Mouse (Mus musculus): Measurements from ENCODE around the gene Pla2g2c. TPM values are rescaled to one million over a fixed set of nuclear protein-coding genes. Genes with fewer than 3 reads are reported as not detected.

The Pla2g2c gene
- polyA plus RNA-seq, 1 experiment from 2014 or later = not detected

- 70% methylated on average over 8 of the region's 8 CpGs for WGBS
- H3K4me2 ChIP-seq (ENCODE audit: low read depth, low read length) = no peak overlapping the region
- no peak overlapping the region for H3K9ac ChIP-seq (ENCODE audit: low read length)
- 0 out of 2 replicates have a peak, but pooled peaks cover 2% of the 10 kb centered on the region for H3K9me3 ChIP-seq (replicated peaks; ENCODE audit: control insufficient read depth, low read length)
- H3K36me3 ChIP-seq (ENCODE audit: control insufficient read depth, insufficient read depth) = no peaks in the 10 kb centered on the region
- ATAC-seq (replicated peaks; ENCODE audit: extremely low read depth, insufficient read depth, low FRiP score) = no peak
- H3K27me3 ChIP-seq (ENCODE audit: control insufficient read depth, insufficient read depth, low read length) = peaks cover 3% of the 10 kb centered on the region
- no peak overlapping the region for H3K27ac ChIP-seq (ENCODE audit: low read length)
- H3K4me3 ChIP-seq (ENCODE audit: low read length) = no peak overlapping the region
- H3K4me1 ChIP-seq (ENCODE audit: control insufficient read depth, insufficient read depth, low read length) = no peaks in the 10 kb centered on the region
These were observed 12.0 kb upstream of the Pla2g2c start for GRCm38 (mm10) chr4:138712621-138713020.

DNA sequence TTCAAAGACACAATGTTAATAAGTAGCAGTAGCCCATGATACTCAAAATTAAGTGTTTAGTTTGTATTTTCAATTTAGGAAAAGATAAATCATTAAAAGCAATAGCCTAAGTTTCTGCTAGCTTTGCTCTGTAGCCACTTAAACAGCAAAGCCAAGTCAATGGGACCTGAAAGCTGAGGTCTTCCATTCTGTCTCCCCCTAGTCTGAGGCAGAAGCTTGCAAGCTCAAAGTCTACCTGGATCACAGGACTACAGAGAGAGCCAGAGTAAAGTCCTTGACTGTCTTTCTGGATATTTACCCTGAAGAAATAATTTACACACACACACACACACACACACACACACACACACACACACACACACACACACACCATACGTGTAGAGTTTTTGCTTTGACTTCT is 10.4 kb upstream of the Pla2g2c start:
- WGBS = 70% methylated on average over 1 of the region's 1 CpGs
- no peak for ATAC-seq (replicated peaks; ENCODE audit: extremely low read depth, insufficient read depth, low FRiP score)
- H3K27ac ChIP-seq (ENCODE audit: low read length) = no peak overlapping the region
- H3K27me3 ChIP-seq (ENCODE audit: control insufficient read depth, insufficient read depth, low read length) = peaks cover 3% of the 10 kb centered on the region
- H3K4me1 ChIP-seq (ENCODE audit: control insufficient read depth, insufficient read depth, low read length) = no peaks in the 10 kb centered on the region
- H3K9ac ChIP-seq (ENCODE audit: low read length) = no peak overlapping the region
- 0 out of 2 replicates have a peak, but pooled peaks cover 2% of the 10 kb centered on the region for H3K9me3 ChIP-seq (replicated peaks; ENCODE audit: control insufficient read depth, low read length)
- no peak overlapping the region for H3K4me3 ChIP-seq (ENCODE audit: low read length)
- H3K36me3 ChIP-seq (ENCODE audit: control insufficient read depth, insufficient read depth) = no peaks in the 10 kb centered on the region
- no peak overlapping the region for H3K4me2 ChIP-seq (ENCODE audit: low read depth, low read length)

DNA sequence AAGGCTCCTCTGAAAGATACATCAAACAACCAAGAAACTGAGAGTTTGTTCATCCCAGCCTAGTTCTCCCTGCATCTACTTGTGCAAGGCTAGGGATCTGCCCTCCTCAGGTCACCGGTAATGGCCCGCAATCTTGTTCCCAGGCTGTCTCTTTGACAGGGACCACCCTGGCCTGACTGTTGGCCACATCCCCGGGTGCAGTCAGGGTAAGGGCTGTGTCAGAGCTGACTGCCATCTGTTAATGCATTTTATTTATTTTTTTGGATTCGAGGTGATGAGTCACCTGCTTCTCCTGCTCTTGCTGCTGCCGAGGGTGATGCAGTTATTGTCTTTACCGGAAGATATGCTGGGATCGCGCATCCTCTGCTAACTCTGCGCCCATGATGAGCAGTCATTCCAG is 7.9 kb upstream of the Pla2g2c start:
- H3K9ac ChIP-seq (ENCODE audit: low read length) = no peak overlapping the region
- ATAC-seq (replicated peaks; ENCODE audit: extremely low read depth, insufficient read depth, low FRiP score) = no peak
- 0 out of 2 replicates have a peak, but pooled peaks cover 2% of the 10 kb centered on the region for H3K9me3 ChIP-seq (replicated peaks; ENCODE audit: control insufficient read depth, low read length)
- H3K4me1 ChIP-seq (ENCODE audit: control insufficient read depth, insufficient read depth, low read length) = no peaks in the 10 kb centered on the region
- WGBS = 72% methylated on average over 9 of the region's 9 CpGs
- no peaks in the 10 kb centered on the region for H3K36me3 ChIP-seq (ENCODE audit: control insufficient read depth, insufficient read depth)
- no peaks in the 10 kb centered on the region for H3K27me3 ChIP-seq (ENCODE audit: control insufficient read depth, insufficient read depth, low read length)
- no peak overlapping the region for H3K4me3 ChIP-seq (ENCODE audit: low read length)
- no peak overlapping the region for H3K27ac ChIP-seq (ENCODE audit: low read length)
- H3K4me2 ChIP-seq (ENCODE audit: low read depth, low read length) = no peak overlapping the region

DNA sequence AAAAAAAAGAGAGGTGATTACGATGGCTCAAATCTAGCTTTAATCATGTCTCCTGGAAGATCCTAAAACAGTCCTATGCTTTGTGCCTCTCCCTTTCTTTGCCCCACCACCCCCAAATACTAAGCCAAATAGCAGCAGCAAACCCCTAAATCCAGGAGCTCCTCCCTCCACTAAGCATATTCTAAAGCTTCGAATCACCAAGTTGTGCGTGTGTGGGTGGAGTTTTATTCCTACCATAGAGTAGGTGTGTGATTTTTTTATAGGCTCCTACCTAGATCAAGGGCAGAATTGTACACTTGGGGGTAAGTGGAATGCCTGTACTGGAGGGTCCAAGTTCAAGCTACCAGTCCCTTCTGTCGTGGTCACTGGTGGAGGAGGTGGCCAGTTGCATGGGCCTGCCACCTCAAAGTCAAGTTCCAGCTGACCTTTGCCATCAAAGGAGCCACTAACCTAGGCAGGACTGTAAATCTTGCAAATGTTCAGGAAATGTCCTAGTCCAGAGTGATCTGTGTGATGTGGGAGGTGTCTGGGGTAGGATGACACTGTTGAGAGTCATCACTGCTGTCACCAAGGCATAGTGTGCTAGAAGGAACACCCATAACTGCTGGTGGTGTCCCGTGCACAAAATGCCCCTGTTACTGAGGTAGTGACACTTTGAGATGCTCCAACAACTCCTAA is 5.9 kb upstream of the Pla2g2c start:
- H3K27me3 ChIP-seq (ENCODE audit: control insufficient read depth, insufficient read depth, low read length) = no peaks in the 10 kb centered on the region
- H3K9me3 ChIP-seq (replicated peaks; ENCODE audit: control insufficient read depth, low read length) = no peaks in the 10 kb centered on the region
- no peak overlapping the region for H3K4me2 ChIP-seq (ENCODE audit: low read depth, low read length)
- no peak overlapping the region for H3K9ac ChIP-seq (ENCODE audit: low read length)
- H3K4me3 ChIP-seq (ENCODE audit: low read length) = no peak overlapping the region
- no peak for ATAC-seq (replicated peaks; ENCODE audit: extremely low read depth, insufficient read depth, low FRiP score)
- H3K27ac ChIP-seq (ENCODE audit: low read length) = no peak overlapping the region
- 75% methylated on average over 5 of the region's 5 CpGs for WGBS
- peaks cover 9% of the 10 kb centered on the region for H3K4me1 ChIP-seq (ENCODE audit: control insufficient read depth, insufficient read depth, low read length)
- no peaks in the 10 kb centered on the region for H3K36me3 ChIP-seq (ENCODE audit: control insufficient read depth, insufficient read depth)

- Histone ChIP-seq H3K4me2 (ENCODE audit: low read depth, low read length) (no peak overlapping the region), H3K9ac (ENCODE audit: low read length) (no peak overlapping the region), H3K27ac (ENCODE audit: low read length) (no peak overlapping the region), H3K36me3 (ENCODE audit: control insufficient read depth, insufficient read depth) (no peaks in the 10 kb centered on the region), H3K9me3 (replicated peaks; ENCODE audit: control insufficient read depth, low read length) (no peaks in the 10 kb centered on the region), H3K4me1 (ENCODE audit: control insufficient read depth, insufficient read depth, low read length) (peaks cover 14% of the 10 kb centered on the region), H3K27me3 (ENCODE audit: control insufficient read depth, insufficient read depth, low read length) (no peaks in the 10 kb centered on the region), H3K4me3 (ENCODE audit: low read length) (no peak overlapping the region)
- WGBS = 59% methylated on average over 5 of the region's 5 CpGs
- ATAC-seq (replicated peaks; ENCODE audit: extremely low read depth, insufficient read depth, low FRiP score) = no peak
These were observed 5.4 kb upstream of the Pla2g2c start for GRCm38 (mm10) chr4:138719264-138719596.

- Histone ChIP-seq H3K27me3 (ENCODE audit: control insufficient read depth, insufficient read depth, low read length) (0 out of 2 replicates have a peak, but pooled peaks cover 2% of the 10 kb centered on the region), H3K27ac (ENCODE audit: low read length) (peak overlapping the region; percentile 20; the same call in 1 of the 2 replicates), H3K9me3 (replicated peaks; ENCODE audit: control insufficient read depth, low read length) (no peaks in the 10 kb centered on the region), H3K36me3 (ENCODE audit: control insufficient read depth, insufficient read depth) (no peaks in the 10 kb centered on the region), H3K9ac (ENCODE audit: low read length) (no peak overlapping the region), H3K4me3 (ENCODE audit: low read length) (no peak overlapping the region), H3K4me1 (ENCODE audit: control insufficient read depth, insufficient read depth, low read length) (peaks cover 25% of the 10 kb centered on the region), H3K4me2 (ENCODE audit: low read depth, low read length) (no peak overlapping the region; the same call in 1 of the 2 replicates)
- ATAC-seq (replicated peaks; ENCODE audit: extremely low read depth, insufficient read depth, low FRiP score) = 0 out of 2 replicates have a peak, but pooled peaks have one; percentile 30
- WGBS = 27% methylated on average over 15 of the region's 15 CpGs
These were observed 905 bp upstream of the Pla2g2c start for GRCm38 (mm10) chr4:138723493-138724281.

DNA sequence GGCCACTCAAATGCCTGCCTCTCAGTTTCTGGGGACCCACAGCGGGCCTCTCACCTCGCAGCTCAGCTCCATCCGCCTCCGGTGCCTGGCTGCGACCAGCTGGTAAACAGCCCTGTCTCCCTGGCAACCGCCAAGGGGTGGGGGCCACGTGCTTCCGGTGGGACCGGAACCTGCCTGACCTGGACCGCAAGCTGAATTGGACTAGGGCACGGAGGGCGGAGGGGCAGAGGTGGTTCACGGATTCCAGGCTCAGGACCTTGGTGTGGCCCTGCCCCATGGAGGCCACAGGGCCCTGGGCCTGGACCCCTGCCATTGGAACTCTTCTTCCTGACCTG is 502 bp downstream of the Pla2g2c start:
- no peaks in the 10 kb centered on the region for H3K36me3 ChIP-seq (ENCODE audit: control insufficient read depth, insufficient read depth)
- peaks cover 28% of the 10 kb centered on the region for H3K4me1 ChIP-seq (ENCODE audit: control insufficient read depth, insufficient read depth, low read length)
- peak; percentile 47; the same call in 1 of the 2 replicates for ATAC-seq (replicated peaks; ENCODE audit: extremely low read depth, insufficient read depth, low FRiP score)
- 6% methylated on average over 12 of the region's 13 CpGs for WGBS
- H3K4me2 ChIP-seq (ENCODE audit: low read depth, low read length) = peak overlapping the region; percentile 49
- peak overlapping the region; percentile 20 for H3K4me3 ChIP-seq (ENCODE audit: low read length)
- H3K27ac ChIP-seq (ENCODE audit: low read length) = peak overlapping the region; percentile 71
- peak overlapping the region; percentile 46; the same call in 1 of the 2 replicates for H3K9ac ChIP-seq (ENCODE audit: low read length)
- H3K9me3 ChIP-seq (replicated peaks; ENCODE audit: control insufficient read depth, low read length) = no peaks in the 10 kb centered on the region
- H3K27me3 ChIP-seq (ENCODE audit: control insufficient read depth, insufficient read depth, low read length) = 0 out of 2 replicates have a peak, but pooled peaks cover 2% of the 10 kb centered on the region

DNA sequence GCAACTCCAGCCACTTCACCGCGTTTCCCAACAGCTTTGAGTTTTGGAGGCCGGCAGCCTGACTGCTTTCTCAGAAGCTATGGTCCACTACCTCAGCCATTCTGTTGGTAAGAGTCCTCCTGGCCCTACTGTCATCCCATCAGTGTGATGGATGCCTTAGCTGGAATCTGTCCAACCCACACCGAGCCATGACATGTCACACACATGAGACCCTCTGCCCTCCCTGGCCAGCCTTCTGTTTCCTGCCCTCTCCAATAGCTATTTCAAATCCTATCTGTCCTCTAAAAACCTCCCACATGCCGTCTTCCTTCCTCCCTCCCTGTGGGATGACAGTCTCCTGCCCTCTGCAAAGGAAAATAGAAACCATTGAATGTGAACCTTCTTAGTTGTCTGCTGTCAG is 1.2 kb downstream of the Pla2g2c start:
- no peak overlapping the region for H3K4me2 ChIP-seq (ENCODE audit: low read depth, low read length)
- no peak for ATAC-seq (replicated peaks; ENCODE audit: extremely low read depth, insufficient read depth, low FRiP score)
- H3K27ac ChIP-seq (ENCODE audit: low read length) = peak overlapping the region; percentile 52
- no peak overlapping the region; the same call in 1 of the 2 replicates for H3K9ac ChIP-seq (ENCODE audit: low read length)
- H3K9me3 ChIP-seq (replicated peaks; ENCODE audit: control insufficient read depth, low read length) = no peaks in the 10 kb centered on the region
- no peak overlapping the region for H3K4me3 ChIP-seq (ENCODE audit: low read length)
- H3K27me3 ChIP-seq (ENCODE audit: control insufficient read depth, insufficient read depth, low read length) = 0 out of 2 replicates have a peak, but pooled peaks cover 2% of the 10 kb centered on the region
- H3K4me1 ChIP-seq (ENCODE audit: control insufficient read depth, insufficient read depth, low read length) = peaks cover 28% of the 10 kb centered on the region
- H3K36me3 ChIP-seq (ENCODE audit: control insufficient read depth, insufficient read depth) = no peaks in the 10 kb centered on the region
- WGBS = 59% methylated on average over 5 of the region's 5 CpGs

Measured in heart, embryonic 16.5 days (tissue).